ENCODE assay signal across 8 mouse cellular contexts in the genomic region with DNA sequence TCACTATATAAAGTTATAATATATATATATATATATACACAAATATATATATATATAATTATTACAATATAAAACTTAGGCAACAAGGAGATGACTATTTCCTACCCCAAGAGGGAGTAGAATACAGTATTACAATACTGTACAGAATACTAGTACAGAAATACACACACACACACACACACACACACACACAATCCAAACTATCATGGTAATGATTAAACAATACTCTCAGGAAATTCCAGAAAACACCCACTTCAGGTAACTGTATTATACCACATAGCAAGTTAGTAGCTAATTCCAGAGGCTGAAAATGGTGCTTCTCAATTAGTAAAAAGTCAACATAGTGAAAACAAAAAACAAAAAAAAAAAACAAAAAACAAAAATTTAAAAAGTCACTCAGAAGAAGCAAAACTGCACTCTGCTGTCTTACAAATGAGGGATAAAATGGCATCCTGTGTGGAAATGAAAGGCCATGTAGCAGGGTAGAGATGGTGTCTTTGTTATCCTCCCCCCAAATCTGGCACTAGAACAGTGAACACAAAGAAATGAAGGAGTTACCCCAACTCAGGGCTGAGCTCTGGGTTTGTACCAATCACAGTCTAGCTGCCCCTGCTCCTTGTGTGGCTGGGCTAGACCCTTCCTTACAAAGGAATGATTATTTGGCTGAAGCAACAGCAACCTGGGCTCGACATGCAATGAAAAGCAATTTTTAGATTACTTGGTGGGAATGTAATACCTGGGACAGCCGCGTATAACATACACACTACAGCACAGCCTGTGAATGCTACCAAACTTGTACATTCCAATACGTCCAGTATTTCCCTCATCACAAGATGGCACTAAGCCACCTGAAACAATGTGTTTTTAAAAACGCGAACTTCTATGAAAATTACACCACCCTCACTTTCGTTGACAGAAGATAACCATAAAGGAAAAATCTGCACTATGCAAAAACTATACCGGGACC. TPM values are rescaled to one million over a fixed set of nuclear protein-coding genes. Genes with fewer than 3 reads are reported as not detected.
A peak's percentile ranks its signal among the peaks of the same experiment; 100 is the strongest.
DNase-seq lines count a peak whose midpoint lies in the region; ATAC-seq and TF ChIP-seq lines count a peak whose summit lies in the region.

No protein-coding gene starts in this region.

- no peak for ATAC-seq in heart, embryonic 13.5 days (ENCODE audit: extremely low read depth, insufficient number of reproducible peaks, low FRiP score, low TSS enrichment)
- peak; percentile 37; the same call in 1 of the 2 replicates for ATAC-seq in G1E (ENCODE audit: extremely low read depth, insufficient number of reproducible peaks, low FRiP score, poor library complexity, severe bottlenecking)
- ATAC-seq in forebrain, embryonic 11.5 days (replicated peaks; ENCODE audit: low FRiP score) = 0 out of 2 replicates have a peak, but pooled peaks have one; percentile 28
- ATAC-seq in kidney, embryonic 14.5 days (ENCODE audit: low FRiP score, low TSS enrichment) = no peak
- ATAC-seq in midbrain, embryonic 11.5 days (ENCODE audit: low FRiP score) = no peak
- ATAC-seq in erythroid progenitor cell, adult 5-6 weeks (replicated peaks; ENCODE audit: low FRiP score, poor library complexity, severe bottlenecking) = no peak

- H3K4me1 ChIP-seq in heart, embryonic 13.5 days = peaks cover 25% of the 10 kb centered on the region
- peaks cover 21% of the 10 kb centered on the region for H3K4me1 ChIP-seq in G1E (ENCODE audit: insufficient read depth, low read depth, low read length)
- peaks cover 5% of the 10 kb centered on the region; the same call in 1 of the 2 replicates for H3K4me1 ChIP-seq in forebrain, embryonic 11.5 days (replicated peaks; ENCODE audit: control insufficient read depth, insufficient read depth, low read length)
- peaks cover 5% of the 10 kb centered on the region; the same call in 1 of the 2 replicates for H3K4me1 ChIP-seq in kidney, embryonic 14.5 days (ENCODE audit: control insufficient read depth, insufficient read depth, low read length)
- H3K4me1 ChIP-seq in midbrain, embryonic 11.5 days (ENCODE audit: control insufficient read depth, insufficient read depth, low read length) = peaks cover 6% of the 10 kb centered on the region; the same call in 1 of the 2 replicates

- peak overlapping the region; percentile 88 for H3K4me2 ChIP-seq in heart, embryonic 13.5 days
- peak overlapping the region; percentile 81 for H3K4me2 ChIP-seq in forebrain, embryonic 11.5 days (ENCODE audit: low read depth, low read length, severe bottlenecking)
- peak overlapping the region; percentile 76 for H3K4me2 ChIP-seq in kidney, embryonic 14.5 days (replicated peaks; ENCODE audit: low read depth, low read length)
- peak overlapping the region; percentile 69 for H3K4me2 ChIP-seq in midbrain, embryonic 11.5 days

- no peak for DNase-seq in heart, adult 8-10 months (ENCODE audit: low spot score)
- peak; percentile 2 for DNase-seq in G1E (ENCODE audit: low spot score)
- no peak for DNase-seq in forebrain, embryonic 11.5 days (ENCODE audit: low spot score)
- peak; percentile 90 for DNase-seq in midbrain, embryonic 11.5 days (ENCODE audit: low spot score, missing footprints)
- DNase-seq in adrenal gland, adult 18-20 months (ENCODE audit: low spot score in 2 of 2) = no peak

- peak overlapping the region; percentile 59; the same call in 1 of the 2 replicates for H3K27ac ChIP-seq in heart, embryonic 13.5 days (replicated peaks)
- H3K27ac ChIP-seq in forebrain, embryonic 11.5 days (ENCODE audit: low read depth, low read length) = no peak overlapping the region
- 0 out of 2 replicates have a peak overlapping the region, but pooled peaks have one; percentile 24 for H3K27ac ChIP-seq in kidney, embryonic 14.5 days (ENCODE audit: low read depth, low read length)
- no peak overlapping the region for H3K27ac ChIP-seq in midbrain, embryonic 11.5 days (ENCODE audit: low read depth, low read length)

- peak overlapping the region; percentile 97 for H3K9ac ChIP-seq in heart, embryonic 13.5 days
- peak overlapping the region; percentile 84 for H3K9ac ChIP-seq in forebrain, embryonic 11.5 days (ENCODE audit: low read length)
- peak overlapping the region; percentile 85 for H3K9ac ChIP-seq in kidney, embryonic 14.5 days (ENCODE audit: low read depth, low read length)
- peak overlapping the region; percentile 78; the same call in 1 of the 2 replicates for H3K9ac ChIP-seq in midbrain, embryonic 11.5 days (ENCODE audit: low read length)

- TF ChIP-seq CTCF in G1E (IDR thresholded peaks at IDR 0.05; ENCODE audit: low read depth, low read length) = no peak

- 10% methylated on average over 8 of the region's 8 CpGs for WGBS in heart, embryonic 13.5 days
- WGBS in forebrain, embryonic 11.5 days = 15% methylated on average over 8 of the region's 8 CpGs
- WGBS in kidney, embryonic 14.5 days = 13% methylated on average over 8 of the region's 8 CpGs
- 22% methylated on average over 8 of the region's 8 CpGs for WGBS in midbrain, embryonic 11.5 days

- peak overlapping the region; percentile 99 for H3K4me3 ChIP-seq in heart, embryonic 13.5 days
- H3K4me3 ChIP-seq in G1E (ENCODE audit: low read depth, low read length) = peak overlapping the region; percentile 89
- H3K4me3 ChIP-seq in forebrain, embryonic 11.5 days (ENCODE audit: low read depth, low read length) = peak overlapping the region; percentile 90
- H3K4me3 ChIP-seq in kidney, embryonic 14.5 days (ENCODE audit: low read length) = peak overlapping the region; percentile 86
- peak overlapping the region; percentile 89 for H3K4me3 ChIP-seq in midbrain, embryonic 11.5 days (ENCODE audit: low read depth, low read length)

- H3K27me3 ChIP-seq in heart, embryonic 13.5 days (replicated peaks) = no peaks in the 10 kb centered on the region
- no peaks in the 10 kb centered on the region for H3K27me3 ChIP-seq in G1E (ENCODE audit: insufficient read depth, low read length)
- H3K27me3 ChIP-seq in forebrain, embryonic 11.5 days (ENCODE audit: control insufficient read depth, insufficient read depth, low read length) = no peaks in the 10 kb centered on the region
- no peaks in the 10 kb centered on the region for H3K27me3 ChIP-seq in kidney, embryonic 14.5 days (ENCODE audit: control insufficient read depth, insufficient read depth, low read length)
- no peaks in the 10 kb centered on the region for H3K27me3 ChIP-seq in midbrain, embryonic 11.5 days (ENCODE audit: control insufficient read depth, insufficient read depth, low read length)

- H3K9me3 ChIP-seq in heart, embryonic 13.5 days = no peaks in the 10 kb centered on the region
- no peaks in the 10 kb centered on the region for H3K9me3 ChIP-seq in G1E (replicated peaks)
- H3K9me3 ChIP-seq in forebrain, embryonic 11.5 days (ENCODE audit: control insufficient read depth, low read length) = no peaks in the 10 kb centered on the region
- no peaks in the 10 kb centered on the region for H3K9me3 ChIP-seq in kidney, embryonic 14.5 days (ENCODE audit: control insufficient read depth, low read length)
- no peaks in the 10 kb centered on the region for H3K9me3 ChIP-seq in midbrain, embryonic 11.5 days (ENCODE audit: control insufficient read depth, low read length)

- peaks cover 7% of the 10 kb centered on the region for H3K36me3 ChIP-seq in heart, embryonic 13.5 days
- H3K36me3 ChIP-seq in G1E (replicated peaks) = peaks cover 16% of the 10 kb centered on the region
- no peaks in the 10 kb centered on the region for H3K36me3 ChIP-seq in forebrain, embryonic 11.5 days (ENCODE audit: control insufficient read depth, insufficient read depth, low read length)
- no peaks in the 10 kb centered on the region for H3K36me3 ChIP-seq in kidney, embryonic 14.5 days (ENCODE audit: control insufficient read depth, insufficient read depth, low read length)
- no peaks in the 10 kb centered on the region for H3K36me3 ChIP-seq in midbrain, embryonic 11.5 days (ENCODE audit: control insufficient read depth, insufficient read depth, low read length)

RNA-seq across cellular contexts. Expression of a gene that starts 1.2 kb away (rescaled TPM):
- 57.2 and 60.5 TPM in 2 replicates for polyA plus RNA-seq in heart, embryonic 13.5 days (2015; fragmentation: Nextera tagmentation; extraction: Ambion mirVana)
- 10 to 100 TPM; 43.0 to 45.1 (median 44.8) TPM for total RNA-seq in heart, adult 8-10 months (2022)
- total RNA-seq in G1E (2014; fragmentation: Nextera tagmentation) (42.5 and 45.7 TPM in 2 replicates), G1E (2017) (38.2 and 46.5 TPM in 2 replicates)
- polyA plus RNA-seq in G1E (2012) = 23.8 and 27.1 TPM in 2 replicates
- polyA plus RNA-seq in forebrain, embryonic 11.5 days (2014; fragmentation: Nextera tagmentation; extraction: Ambion mirVana) = 40.0 and 48.4 TPM in 2 replicates
- polyA plus RNA-seq in kidney, embryonic 14.5 days (2014; fragmentation: Nextera tagmentation; extraction: Ambion mirVana) = 86.0 and 91.9 TPM in 2 replicates
- polyA plus RNA-seq in midbrain, embryonic 11.5 days (2014; fragmentation: Nextera tagmentation; extraction: Ambion mirVana) = 44.0 and 50.8 TPM in 2 replicates
- total RNA-seq in adrenal gland, adult 18-20 months (2021) = 10 to 100 TPM; 43.4 to 46.5 TPM
- 11.2 and 16.8 TPM in 2 replicates for total RNA-seq in erythroid progenitor cell, adult 5-6 weeks (2015; ENCODE audit: low replicate concordance)
- total RNA-seq in erythroid progenitor cell, adult 5-6 weeks (2017; ENCODE audit: low replicate concordance) = 3.3 TPM in 2 replicates

RNA-seq across cellular contexts. Expression of a gene that starts 41.0 kb away (rescaled TPM):
- not detected in 2 replicates for polyA plus RNA-seq in heart, embryonic 13.5 days (2015; fragmentation: Nextera tagmentation; extraction: Ambion mirVana)
- not detected for total RNA-seq in heart, adult 8-10 months (2022)
- total RNA-seq in G1E (2014; fragmentation: Nextera tagmentation) (not detected in 2 replicates), G1E (2017) (0.05 TPM in 1 of 2 replicates, not detected in the other)
- polyA plus RNA-seq in G1E (2012) = not detected in 2 replicates
- not detected in 2 replicates for polyA plus RNA-seq in forebrain, embryonic 11.5 days (2014; fragmentation: Nextera tagmentation; extraction: Ambion mirVana)
- not detected in 2 replicates for polyA plus RNA-seq in kidney, embryonic 14.5 days (2014; fragmentation: Nextera tagmentation; extraction: Ambion mirVana)
- not detected in 2 replicates for polyA plus RNA-seq in midbrain, embryonic 11.5 days (2014; fragmentation: Nextera tagmentation; extraction: Ambion mirVana)
- not detected for total RNA-seq in adrenal gland, adult 18-20 months (2021)
- total RNA-seq in erythroid progenitor cell, adult 5-6 weeks (2015; ENCODE audit: low replicate concordance) = not detected in 2 replicates
- not detected in 2 replicates for total RNA-seq in erythroid progenitor cell, adult 5-6 weeks (2017; ENCODE audit: low replicate concordance)

Comparison
In these comparisons a context has a peak if more than half of its experiments do, and no peak if none do; other contexts are left out.
1. ATAC-seq: peak in G1E (single experiment) and forebrain, embryonic 11.5 days (single experiment); none in heart, embryonic 13.5 days (single experiment), kidney, embryonic 14.5 days (single experiment), midbrain, embryonic 11.5 days (single experiment) and erythroid progenitor cell, adult 5-6 weeks (single experiment).
2. H3K27ac ChIP-seq: peak in heart, embryonic 13.5 days (single experiment) and kidney, embryonic 14.5 days (single experiment); none in forebrain, embryonic 11.5 days (single experiment) and midbrain, embryonic 11.5 days (single experiment).
3. DNase-seq: peak in G1E (single experiment) and midbrain, embryonic 11.5 days (single experiment); none in heart, adult 8-10 months (single experiment), forebrain, embryonic 11.5 days (single experiment) and adrenal gland, adult 18-20 months (0 of 2).
4. Peak in every context shown above with its lines, with median percentiles within 50 percentile points of each other: H3K4me2 ChIP-seq, H3K4me3 ChIP-seq and H3K9ac ChIP-seq.